Comparison of ENCODE assay signal across 14 mouse cellular contexts in the genomic region with DNA sequence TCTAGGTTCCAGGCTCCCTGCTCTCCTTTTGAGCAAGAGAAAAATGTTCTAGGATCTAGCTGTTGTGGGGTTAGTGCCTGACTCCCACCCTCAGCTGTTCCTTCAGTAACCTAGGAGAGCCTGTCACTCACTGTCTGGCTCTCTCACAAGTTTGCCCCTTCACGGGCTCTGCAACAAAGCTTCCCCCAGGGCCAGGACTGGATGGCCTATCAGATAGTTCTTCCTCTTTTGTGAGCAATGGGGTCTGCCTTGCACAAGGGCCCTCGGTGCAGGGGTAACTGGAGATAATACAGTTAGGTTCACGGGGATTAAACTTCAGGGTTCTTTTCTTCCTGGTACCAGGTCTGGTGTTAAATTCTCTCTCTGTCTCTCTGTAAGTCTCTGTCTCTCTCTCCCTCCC.
"Had no signal": no experiment of that assay in that cellular context is flagged by ENCODE, and none has a peak within 500 bp of the region (broad histone marks: within the 10 kb centered on the region; RNA-seq: fewer than 3 reads in every experiment).

No protein-coding gene starts in this region.

- ATAC-seq: liver, embryonic 12.5 days; midbrain, embryonic 15.5 days had no signal

- DNase-seq: kidney, adult 11 months; kidney, adult 8-10 months; kidney, postnatal 10 days; kidney, postnatal 4 days; liver; lung, adult 18-20 months; lung, postnatal 10 days; lung, postnatal 36 days; right cerebral cortex, adult 18-20 months; right cerebral cortex, postnatal 14 days; right cerebral cortex, postnatal 4 days; thymus, postnatal 25 days had no signal
